Mouse (Mus musculus): ENCODE measurements around the gene Gm37240.

- no peak for TF ChIP-seq POLR2A (IDR thresholded peaks at IDR 0.05; ENCODE audit: borderline replicate concordance, extremely low read depth, insufficient read depth, insufficient read length, poor library complexity, severe bottlenecking)
- TF ChIP-seq CTCF (IDR thresholded peaks at IDR 0.05; ENCODE audit: borderline replicate concordance, extremely low read depth, insufficient read depth, insufficient read length) = no peak
Measured at GRCm38 (mm10) chr3:85145076-85145475, 742.2 kb downstream of the Gm37240 start.
